Mouse (Mus musculus): Measurements from ENCODE around the gene Frmpd4.

Gene Frmpd4

DNA sequence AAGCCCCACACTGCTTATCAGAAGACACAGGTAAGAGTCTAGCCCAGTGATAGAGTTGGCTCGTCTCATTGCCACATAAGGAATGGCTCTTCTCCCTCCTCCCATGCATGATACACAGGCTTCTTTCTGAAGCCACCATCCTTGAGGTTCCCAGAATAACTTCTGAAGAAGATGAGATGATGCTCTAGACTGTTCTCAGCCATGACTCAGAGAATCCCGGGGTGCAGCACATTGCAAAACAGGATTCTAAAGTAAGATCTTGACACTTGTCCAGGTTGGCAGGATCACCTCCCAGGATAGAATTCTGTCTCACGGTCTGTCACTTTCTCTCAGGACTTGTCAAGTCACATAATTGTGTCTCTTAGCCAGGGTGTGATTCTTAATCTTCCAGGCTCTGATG lies 1024.2 kb downstream of the Frmpd4 start:
- DNase-seq (ENCODE audit: extremely low spot score, low spot score): no peak

DNA sequence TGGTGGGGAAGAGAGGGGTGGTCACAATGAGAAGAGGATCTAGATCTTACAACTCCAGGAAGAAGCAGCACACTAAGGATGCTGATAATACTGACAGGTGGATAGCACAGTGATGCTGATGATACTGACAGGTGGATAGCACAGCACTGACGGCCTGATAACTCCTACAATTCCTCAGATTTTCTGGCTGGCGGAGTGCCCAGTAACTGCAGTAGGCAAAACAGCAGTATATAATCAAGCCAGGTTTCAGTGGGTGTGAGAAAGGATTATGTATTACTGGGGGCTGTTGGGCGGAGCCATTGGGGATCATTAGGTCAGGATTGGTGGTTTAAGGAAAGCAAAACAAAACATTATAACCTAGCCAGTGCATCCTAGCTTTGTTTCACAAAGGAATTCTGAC lies 1053.9 kb downstream of the Frmpd4 start:
- DNase-seq (ENCODE audit: extremely low spot score, low spot score): no peak

DNA sequence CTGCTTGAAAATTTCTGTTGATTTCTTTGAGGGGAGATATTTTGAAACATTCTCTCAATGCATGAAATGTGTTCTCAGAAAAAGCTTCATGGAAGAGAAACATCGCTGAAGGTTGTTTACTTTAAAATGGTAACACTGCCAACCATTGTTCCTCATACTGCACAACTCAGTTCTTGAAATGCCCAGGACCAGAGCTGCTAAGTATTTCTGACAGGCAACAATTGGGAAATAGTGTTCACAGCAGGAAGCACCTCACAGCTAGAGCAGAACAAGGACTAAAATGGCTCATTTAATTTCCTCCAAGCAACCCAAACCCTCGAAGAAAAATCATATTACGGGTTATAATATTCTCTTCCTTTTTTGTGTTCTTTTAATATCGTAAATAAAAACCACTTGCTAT lies 1054.5 kb downstream of the Frmpd4 start:
- DNase-seq (ENCODE audit: extremely low spot score, low spot score): no peak

- no peak for DNase-seq (ENCODE audit: extremely low spot score, low spot score)
These were observed 1058.6 kb downstream of the Frmpd4 start for GRCm38 (mm10) chrX:167518440-167518839.

- peak; percentile 47 for DNase-seq (ENCODE audit: extremely low spot score, low spot score)
These were observed 1079.3 kb downstream of the Frmpd4 start for GRCm38 (mm10) chrX:167497780-167498179.

DNA sequence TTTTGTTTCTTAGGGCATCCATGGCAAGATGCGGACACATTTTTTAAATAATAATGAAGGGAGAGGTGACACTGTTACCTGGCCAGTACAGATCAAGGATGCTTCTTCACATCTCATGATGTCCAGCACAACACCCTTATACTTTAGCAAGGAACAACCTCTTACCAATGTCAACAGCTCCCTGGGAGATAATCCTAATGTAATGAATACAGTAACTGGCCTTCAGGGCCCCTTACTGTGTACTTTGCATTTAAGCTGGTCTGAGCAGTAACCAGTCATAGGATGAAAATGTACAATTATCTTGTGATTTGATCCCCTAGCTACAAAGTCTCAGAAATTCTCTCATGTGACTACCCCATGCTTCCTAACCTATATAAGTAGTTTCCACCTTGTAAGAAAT lies 1084.8 kb downstream of the Frmpd4 start:
- DNase-seq (ENCODE audit: extremely low spot score, low spot score): no peak

- DNase-seq (ENCODE audit: extremely low spot score, low spot score): no peak
These were observed 1085.3 kb downstream of the Frmpd4 start for GRCm38 (mm10) chrX:167491589-167492207.

GRCm38 (mm10) chrX:167483409-167484177 lies 1093.4 kb downstream of the Frmpd4 start:
- no peak for DNase-seq (ENCODE audit: extremely low spot score, low spot score)

DNA sequence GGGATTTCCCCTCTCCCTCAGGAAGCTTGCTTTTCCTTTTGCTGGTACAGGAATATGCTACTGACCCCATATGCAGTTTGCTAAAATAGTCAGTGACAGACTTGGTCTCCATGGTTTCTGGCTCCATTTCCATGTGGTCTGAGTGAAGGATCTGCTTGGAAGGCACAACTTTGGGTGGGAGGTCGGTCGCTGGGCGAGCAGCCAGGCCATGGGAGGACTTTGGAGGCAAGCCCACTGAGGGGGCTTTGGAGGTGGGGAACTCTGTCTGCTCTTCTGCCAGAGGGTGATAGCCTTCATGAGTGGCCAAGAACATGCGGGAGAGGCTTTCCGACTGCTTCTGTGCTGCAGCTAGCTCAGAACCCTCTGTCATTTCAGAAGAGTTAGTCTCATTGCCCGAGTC lies 1099.4 kb downstream of the Frmpd4 start:
- no peak for DNase-seq (ENCODE audit: extremely low spot score, low spot score)

- no peak for DNase-seq (ENCODE audit: extremely low spot score, low spot score)
These were observed 1142.1 kb downstream of the Frmpd4 start for GRCm38 (mm10) chrX:167434883-167435282.

GRCm38 (mm10) chrX:167433950-167434349 lies 1143.1 kb downstream of the Frmpd4 start:
- no peak for DNase-seq (ENCODE audit: extremely low spot score, low spot score)

Data from neural tube, embryonic 10.5 days (tissue).